Mouse (Mus musculus) erythroblast, embryonic 14.5 days (primary cell): ENCODE measurements around the gene 4930402H24Rik.

Experiments
- GATA1 ChIP-seq: IDR thresholded peaks from 2 replicates; pipeline ENCODE4 v1.6.1; 2012; ENCODE audit warnings: low read length, inconsistent platforms, mixed read lengths
- TAL1 ChIP-seq: IDR thresholded peaks from 3 replicates; pipeline ENCODE4 v1.6.1; 2012; ENCODE audit warnings: low read length, inconsistent platforms, mixed read lengths

GRCm38 (mm10) chr2:130727752-130728151, 178.5 kb downstream of the 4930402H24Rik start:
- TF ChIP-seq GATA1 (no peak), TAL1 (no peak)
